Mouse (Mus musculus): ENCODE data around the gene Bmt2. TPM values are rescaled to one million over a fixed set of nuclear protein-coding genes. Genes with fewer than 3 reads are reported as not detected.

Bmt2 gene
- polyA plus RNA-seq, 1 experiment from 2014 or later = 16.8 TPM

DNA sequence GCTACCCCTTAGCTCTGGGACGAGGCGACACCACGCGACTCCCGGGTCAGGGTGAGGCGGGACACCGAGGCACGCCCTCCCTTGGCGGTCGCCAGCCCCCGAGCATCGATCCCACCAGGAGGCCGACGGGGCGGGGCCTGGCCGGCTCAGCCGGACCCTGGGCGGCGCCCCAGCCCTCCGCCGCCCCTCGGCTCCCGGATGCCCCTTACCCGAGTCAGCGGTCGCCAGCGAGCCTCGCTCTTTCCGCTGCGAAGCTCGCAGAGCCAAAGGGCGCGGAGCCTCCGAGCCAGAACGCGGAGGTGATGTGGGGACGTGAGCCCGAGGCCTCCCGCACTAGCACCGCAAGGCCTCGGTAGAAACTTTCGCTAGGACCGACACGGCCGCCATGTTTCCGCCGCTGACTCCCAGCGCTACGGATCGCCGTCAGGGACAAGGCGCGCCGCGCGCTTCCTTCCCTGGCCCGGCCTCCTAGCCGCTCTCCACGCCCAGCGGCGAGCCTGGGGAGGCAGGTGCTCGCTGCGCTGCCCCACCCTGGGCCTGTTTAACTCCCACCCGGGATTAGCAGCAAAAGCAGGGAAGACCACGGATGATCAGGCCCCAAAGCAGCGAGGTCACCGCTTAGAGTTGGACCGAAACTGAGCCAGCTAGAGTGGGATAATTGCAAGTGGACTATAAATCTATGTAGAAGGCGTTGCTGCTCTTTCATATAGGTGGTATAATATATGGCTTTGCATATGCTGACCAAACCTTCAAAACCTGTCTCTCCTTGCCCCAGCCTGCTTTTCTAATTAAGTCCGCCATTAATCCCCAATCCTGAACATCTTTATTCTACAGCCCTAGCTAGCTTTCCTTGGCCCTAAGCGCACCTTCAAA is 69.9 kb downstream of the Bmt2 start, which contains the start of gene Tmem168:
TSS of gene Tmem168 (minus strand) at position 480 of the 873 bp plus-strand sequence.
- H3K4me1 ChIP-seq (ENCODE audit: control insufficient read depth, insufficient read depth, low read length) = peaks cover 11% of the 10 kb centered on the region
- H3K9ac ChIP-seq (ENCODE audit: low read length) = peak within 1 kb of the TSS; percentile 88
- peak within 1 kb of the TSS; percentile 70 for H3K4me3 ChIP-seq (ENCODE audit: low read length)
- peaks cover 3% of the 10 kb centered on the region; the same call in 1 of the 2 replicates for H3K36me3 ChIP-seq (ENCODE audit: control insufficient read depth, insufficient read depth)
- peak within 1 kb of the TSS; percentile 94 for H3K27ac ChIP-seq (ENCODE audit: low read length)
- peak within 1 kb of the TSS; percentile 85 for H3K4me2 ChIP-seq (ENCODE audit: low read depth, low read length)
- 3% methylated on average over 71 of the region's 71 CpGs for WGBS
- ATAC-seq (replicated peaks; ENCODE audit: extremely low read depth, insufficient read depth, low FRiP score) = peak; percentile 97
- no peaks in the 10 kb centered on the region for H3K27me3 ChIP-seq (ENCODE audit: control insufficient read depth, insufficient read depth, low read length)
- peaks cover 2% of the 10 kb centered on the region; the same call in 1 of the 2 replicates for H3K9me3 ChIP-seq (replicated peaks; ENCODE audit: control insufficient read depth, low read length)

DNA sequence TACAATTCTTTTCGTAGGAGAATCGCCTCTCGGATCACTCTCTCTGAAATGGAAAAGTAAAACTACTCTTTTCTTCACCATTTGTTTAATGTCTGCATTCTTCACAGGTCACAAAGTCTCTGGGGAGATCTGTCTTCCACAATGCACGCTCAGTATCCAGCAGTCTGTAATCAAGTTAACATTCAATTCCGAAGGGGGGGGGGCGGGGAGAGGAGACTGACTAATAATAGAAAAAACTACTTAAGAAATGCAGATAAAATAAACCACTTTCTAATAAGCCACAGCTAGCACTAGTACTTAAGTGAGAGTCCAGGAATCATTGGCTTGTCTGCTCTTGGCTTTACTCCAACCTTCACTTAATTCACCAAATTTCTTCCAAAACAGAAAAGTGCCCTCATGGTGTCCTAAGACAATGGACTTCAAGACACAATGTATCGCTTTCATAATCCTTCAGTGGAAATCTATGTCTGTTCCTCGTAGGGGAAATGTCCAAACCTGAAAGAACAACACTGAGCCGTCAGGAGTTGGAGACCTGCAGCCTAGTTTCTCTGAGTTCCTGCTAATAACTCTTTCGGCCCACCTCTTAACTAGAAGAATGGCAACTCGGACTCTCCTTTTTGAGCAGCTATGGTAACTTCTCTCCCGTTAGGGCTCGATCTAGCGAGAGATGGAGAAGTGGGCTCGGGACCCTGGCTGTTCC is 70.7 kb downstream of the Bmt2 start:
- Histone ChIP-seq H3K4me3 (ENCODE audit: low read length) (peak overlapping the region; percentile 70), H3K9ac (ENCODE audit: low read length) (peak overlapping the region; percentile 88), H3K4me1 (ENCODE audit: control insufficient read depth, insufficient read depth, low read length) (peaks cover 14% of the 10 kb centered on the region), H3K27ac (ENCODE audit: low read length) (peak overlapping the region; percentile 94), H3K4me2 (ENCODE audit: low read depth, low read length) (peak overlapping the region; percentile 85), H3K27me3 (ENCODE audit: control insufficient read depth, insufficient read depth, low read length) (no peaks in the 10 kb centered on the region), H3K9me3 (replicated peaks; ENCODE audit: control insufficient read depth, low read length) (peaks cover 2% of the 10 kb centered on the region; the same call in 1 of the 2 replicates), H3K36me3 (ENCODE audit: control insufficient read depth, insufficient read depth) (peaks cover 8% of the 10 kb centered on the region)
- WGBS = 8% methylated on average over 15 of the region's 15 CpGs
- no peak for ATAC-seq (replicated peaks; ENCODE audit: extremely low read depth, insufficient read depth, low FRiP score)

DNA sequence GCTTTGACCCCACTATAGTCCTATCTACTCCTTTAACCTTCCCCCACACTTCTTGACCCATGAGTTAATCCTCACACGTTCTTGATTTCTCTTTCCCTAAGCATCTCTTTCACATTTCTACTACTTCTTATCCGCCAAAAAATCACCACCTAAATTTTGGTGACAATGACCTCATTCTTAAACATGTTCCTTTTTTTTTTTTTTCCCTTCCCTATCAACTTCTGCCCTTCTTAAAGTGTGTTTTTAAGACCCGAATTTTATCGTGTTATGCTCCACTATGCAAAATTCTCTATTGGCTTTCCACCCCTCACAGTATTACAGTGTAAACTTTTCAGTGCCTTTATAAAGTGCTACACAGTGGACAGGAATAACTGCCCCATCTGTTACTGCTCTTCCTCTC is 71.4 kb downstream of the Bmt2 start:
- H3K36me3 ChIP-seq (ENCODE audit: control insufficient read depth, insufficient read depth) = peaks cover 9% of the 10 kb centered on the region
- WGBS = 53% methylated on average over 4 of the region's 4 CpGs

DNA sequence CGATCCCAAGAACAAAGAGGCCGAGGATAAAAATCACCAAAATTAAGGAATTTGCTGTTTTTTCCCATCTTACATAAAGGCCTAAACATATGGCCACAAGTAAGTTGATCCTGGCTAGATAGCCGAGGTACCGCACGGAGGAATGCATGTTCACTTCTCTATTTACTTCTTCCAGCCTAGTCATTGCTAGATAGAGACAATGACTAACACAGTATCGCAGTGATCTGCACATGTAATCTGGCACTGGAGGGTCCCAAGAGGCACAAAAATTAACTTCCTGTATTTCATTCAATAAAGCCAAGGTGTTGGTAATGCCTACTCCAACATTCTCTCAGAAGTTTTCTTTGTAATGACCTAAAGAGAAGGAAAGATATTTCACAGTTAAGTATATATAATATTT is 74.6 kb downstream of the Bmt2 start:
- Histone ChIP-seq H3K4me1 (ENCODE audit: control insufficient read depth, insufficient read depth, low read length) (peaks cover 33% of the 10 kb centered on the region), H3K27me3 (ENCODE audit: control insufficient read depth, insufficient read depth, low read length) (no peaks in the 10 kb centered on the region), H3K9me3 (replicated peaks; ENCODE audit: control insufficient read depth, low read length) (no peaks in the 10 kb centered on the region), H3K36me3 (ENCODE audit: control insufficient read depth, insufficient read depth) (peaks cover 9% of the 10 kb centered on the region), H3K27ac (ENCODE audit: low read length) (no peak overlapping the region), H3K4me3 (ENCODE audit: low read length) (no peak overlapping the region), H3K9ac (ENCODE audit: low read length) (no peak overlapping the region), H3K4me2 (ENCODE audit: low read depth, low read length) (no peak overlapping the region)
- no peak for ATAC-seq (replicated peaks; ENCODE audit: extremely low read depth, insufficient read depth, low FRiP score)
- WGBS = 91% methylated on average over 6 of the region's 6 CpGs

More for the DNA sequence above, 71.4 kb downstream of the Bmt2 start:
- Histone ChIP-seq H3K9me3 (replicated peaks; ENCODE audit: control insufficient read depth, low read length) (peaks cover 2% of the 10 kb centered on the region; the same call in 1 of the 2 replicates), H3K27ac (ENCODE audit: low read length) (peak overlapping the region; percentile 94), H3K27me3 (ENCODE audit: control insufficient read depth, insufficient read depth, low read length) (no peaks in the 10 kb centered on the region), H3K4me2 (ENCODE audit: low read depth, low read length) (peak overlapping the region; percentile 85), H3K4me3 (ENCODE audit: low read length) (peak overlapping the region; percentile 70), H3K9ac (ENCODE audit: low read length) (peak overlapping the region; percentile 88; the same call in 1 of the 2 replicates), H3K4me1 (ENCODE audit: control insufficient read depth, insufficient read depth, low read length) (peaks cover 21% of the 10 kb centered on the region)
- ATAC-seq (replicated peaks; ENCODE audit: extremely low read depth, insufficient read depth, low FRiP score) = no peak

DNA sequence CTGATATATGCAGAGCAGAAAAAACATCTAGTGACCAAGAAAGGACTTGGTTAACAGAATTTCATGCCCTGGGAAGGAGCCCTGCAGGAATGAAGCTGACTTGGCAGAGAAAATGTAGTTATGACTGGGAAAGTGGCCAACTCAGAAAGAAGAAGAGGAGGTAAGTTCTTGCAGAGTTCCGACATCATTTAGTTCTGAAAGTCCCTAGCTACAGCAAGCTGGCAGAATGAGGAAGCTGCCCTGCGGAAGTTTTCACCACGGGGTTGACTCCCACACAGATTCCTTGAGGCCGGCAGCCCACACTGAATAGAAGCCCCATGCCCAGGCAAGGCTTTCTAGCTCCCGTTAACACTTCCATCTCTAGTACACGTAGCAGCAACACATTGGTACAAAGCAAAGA is 76.2 kb downstream of the Bmt2 start:
- peak overlapping the region; percentile 62 for H3K27ac ChIP-seq (ENCODE audit: low read length)
- peak overlapping the region; percentile 55 for H3K4me2 ChIP-seq (ENCODE audit: low read depth, low read length)
- peaks cover 9% of the 10 kb centered on the region for H3K36me3 ChIP-seq (ENCODE audit: control insufficient read depth, insufficient read depth)
- no peak overlapping the region; the same call in 1 of the 2 replicates for H3K9ac ChIP-seq (ENCODE audit: low read length)
- H3K9me3 ChIP-seq (replicated peaks; ENCODE audit: control insufficient read depth, low read length) = no peaks in the 10 kb centered on the region
- 26% methylated on average over 6 of the region's 6 CpGs for WGBS
- no peaks in the 10 kb centered on the region for H3K27me3 ChIP-seq (ENCODE audit: control insufficient read depth, insufficient read depth, low read length)
- peaks cover 32% of the 10 kb centered on the region for H3K4me1 ChIP-seq (ENCODE audit: control insufficient read depth, insufficient read depth, low read length)
- H3K4me3 ChIP-seq (ENCODE audit: low read length) = peak overlapping the region; percentile 31
- 0 out of 2 replicates have a peak, but pooled peaks have one; percentile 32 for ATAC-seq (replicated peaks; ENCODE audit: extremely low read depth, insufficient read depth, low FRiP score)

DNA sequence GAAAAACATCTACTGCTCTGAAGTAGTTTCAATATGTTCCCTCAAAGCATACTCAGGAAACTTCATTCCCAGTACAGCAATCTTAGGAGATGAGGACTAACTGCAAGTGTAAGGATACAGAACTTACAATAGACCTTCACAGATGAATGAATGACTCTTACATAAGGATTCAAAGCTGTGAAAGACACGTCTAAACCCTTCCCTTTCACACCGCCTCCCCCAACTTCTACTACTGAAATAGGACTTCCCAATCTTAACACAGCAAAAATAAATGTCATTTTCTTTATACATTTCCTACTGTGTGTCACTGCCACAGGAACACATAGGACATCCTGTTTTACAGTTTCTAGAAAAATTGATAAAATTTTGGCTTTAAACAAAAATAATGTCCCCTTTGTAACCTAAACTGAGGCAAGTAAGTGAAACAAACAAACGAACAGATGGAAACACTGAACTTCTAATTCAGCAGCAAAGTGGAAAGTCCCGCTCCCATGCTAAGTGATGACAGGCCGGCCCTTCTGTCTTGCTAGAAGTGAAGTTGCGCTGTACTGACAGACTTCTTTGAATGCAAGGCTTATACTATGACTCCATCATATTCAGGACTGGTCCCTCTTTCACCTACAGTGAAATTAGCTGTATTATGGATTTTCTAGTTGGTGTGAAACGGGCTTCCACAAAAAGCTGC is 79.4 kb downstream of the Bmt2 start:
- no peaks in the 10 kb centered on the region for H3K27me3 ChIP-seq (ENCODE audit: control insufficient read depth, insufficient read depth, low read length)
- H3K9ac ChIP-seq (ENCODE audit: low read length) = no peak overlapping the region
- H3K4me3 ChIP-seq (ENCODE audit: low read length) = no peak overlapping the region
- 59% methylated on average over 7 of the region's 7 CpGs for WGBS
- peaks cover 24% of the 10 kb centered on the region for H3K4me1 ChIP-seq (ENCODE audit: control insufficient read depth, insufficient read depth, low read length)
- no peak overlapping the region for H3K4me2 ChIP-seq (ENCODE audit: low read depth, low read length)
- ATAC-seq (replicated peaks; ENCODE audit: extremely low read depth, insufficient read depth, low FRiP score) = no peak
- H3K36me3 ChIP-seq (ENCODE audit: control insufficient read depth, insufficient read depth) = peaks cover 20% of the 10 kb centered on the region
- H3K27ac ChIP-seq (ENCODE audit: low read length) = no peak overlapping the region; the same call in 1 of the 2 replicates
- no peaks in the 10 kb centered on the region for H3K9me3 ChIP-seq (replicated peaks; ENCODE audit: control insufficient read depth, low read length)

DNA sequence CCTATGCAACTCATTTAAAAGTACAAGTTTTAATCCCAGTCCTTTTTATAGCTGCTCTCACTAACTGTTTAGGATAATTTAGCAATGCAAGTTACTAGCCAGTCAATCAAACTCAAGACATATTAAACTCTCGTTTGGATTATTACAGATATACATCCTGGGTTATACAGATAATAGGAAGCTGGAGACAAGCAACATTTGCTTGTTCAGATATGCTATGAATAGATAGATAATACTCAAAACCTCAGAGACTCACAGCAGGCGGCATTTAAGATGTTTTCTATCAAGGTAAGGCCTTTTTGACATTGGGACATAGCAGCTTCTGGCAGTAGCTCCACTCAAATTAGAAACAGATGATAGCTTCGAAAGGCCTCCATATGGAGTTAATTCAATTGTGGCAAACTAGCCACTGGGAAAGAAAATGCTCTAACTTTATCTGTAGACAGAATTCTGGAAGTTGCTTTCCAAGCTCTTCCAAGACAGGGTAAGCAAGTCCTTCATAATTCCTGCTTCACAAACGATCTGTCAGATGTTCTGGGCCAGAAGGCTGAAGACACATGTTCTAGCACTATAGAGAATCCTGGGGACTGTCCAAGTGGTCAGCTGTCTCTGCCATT is 84.9 kb downstream of the Bmt2 start:
- H3K4me3 ChIP-seq (ENCODE audit: low read length) = no peak overlapping the region
- H3K9me3 ChIP-seq (replicated peaks; ENCODE audit: control insufficient read depth, low read length) = no peaks in the 10 kb centered on the region
- H3K27me3 ChIP-seq (ENCODE audit: control insufficient read depth, insufficient read depth, low read length) = no peaks in the 10 kb centered on the region
- H3K4me2 ChIP-seq (ENCODE audit: low read depth, low read length) = no peak overlapping the region
- no peak for ATAC-seq (replicated peaks; ENCODE audit: extremely low read depth, insufficient read depth, low FRiP score)
- no peak overlapping the region for H3K9ac ChIP-seq (ENCODE audit: low read length)
- H3K36me3 ChIP-seq (ENCODE audit: control insufficient read depth, insufficient read depth) = peaks cover 43% of the 10 kb centered on the region
- peaks cover 2% of the 10 kb centered on the region; the same call in 1 of the 2 replicates for H3K4me1 ChIP-seq (ENCODE audit: control insufficient read depth, insufficient read depth, low read length)
- WGBS = 60% methylated on average over 4 of the region's 4 CpGs
- no peak overlapping the region for H3K27ac ChIP-seq (ENCODE audit: low read length)

DNA sequence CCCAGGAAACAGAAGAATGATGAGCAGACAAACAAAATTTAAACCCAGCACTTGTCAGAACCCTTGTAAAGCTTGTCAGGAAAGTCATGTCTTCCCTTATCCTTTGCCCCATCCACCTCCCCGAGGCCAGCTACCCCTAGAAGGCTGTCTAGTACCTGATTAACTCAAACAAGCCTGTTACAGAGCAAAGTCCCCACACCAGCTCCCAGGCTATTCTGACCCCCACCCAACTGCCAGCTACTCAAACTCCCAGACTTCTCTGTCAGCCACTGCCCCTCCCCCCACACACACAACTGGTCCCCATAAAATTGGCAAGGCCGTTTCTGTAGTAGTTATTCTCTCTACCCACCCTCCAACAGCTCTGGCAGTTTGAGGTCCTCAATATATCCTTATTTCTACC is 91.2 kb downstream of the Bmt2 start:
- no peak for ATAC-seq (replicated peaks; ENCODE audit: extremely low read depth, insufficient read depth, low FRiP score)
- Histone ChIP-seq H3K4me2 (ENCODE audit: low read depth, low read length) (no peak overlapping the region), H3K9me3 (replicated peaks; ENCODE audit: control insufficient read depth, low read length) (no peaks in the 10 kb centered on the region), H3K9ac (ENCODE audit: low read length) (no peak overlapping the region), H3K4me1 (ENCODE audit: control insufficient read depth, insufficient read depth, low read length) (no peaks in the 10 kb centered on the region), H3K27ac (ENCODE audit: low read length) (no peak overlapping the region), H3K27me3 (ENCODE audit: control insufficient read depth, insufficient read depth, low read length) (no peaks in the 10 kb centered on the region), H3K4me3 (ENCODE audit: low read length) (no peak overlapping the region), H3K36me3 (ENCODE audit: control insufficient read depth, insufficient read depth) (peaks cover 36% of the 10 kb centered on the region)
- WGBS = 33% methylated on average over 2 of the region's 2 CpGs
